In genomic region chr11:30663001-30663400, GRCm38 (mm10) we compare ENCODE assay signal across 31 mouse cellular contexts. TPM values are rescaled to one million over a fixed set of nuclear protein-coding genes. Genes with fewer than 3 reads are reported as not detected.
A peak's percentile ranks its signal among the peaks of the same experiment; 100 is the strongest.
DNase-seq lines count a peak whose midpoint lies in the region; ATAC-seq lines count a peak whose summit lies in the region.
"Had no signal": no experiment of that assay in that cellular context is flagged by ENCODE, and none has a peak within 500 bp of the region (broad histone marks: within the 10 kb centered on the region; RNA-seq: fewer than 3 reads in every experiment).

No protein-coding gene starts in this region.

- H3K4me1 ChIP-seq in kidney, embryonic 14.5 days (ENCODE audit: control insufficient read depth, insufficient read depth, low read length) = no peaks in the 10 kb centered on the region
- H3K4me1 ChIP-seq: embryonic facial prominence, embryonic 10.5 days; embryonic facial prominence, embryonic 15.5 days; forebrain, embryonic 12.5 days; hindbrain, embryonic 12.5 days; limb, embryonic 13.5 days; midbrain, embryonic 12.5 days; neural tube, embryonic 12.5 days had no signal

- no peak overlapping the region for H3K4me2 ChIP-seq in kidney, embryonic 14.5 days (replicated peaks; ENCODE audit: low read depth, low read length)
- H3K4me2 ChIP-seq: embryonic facial prominence, embryonic 15.5 days; forebrain, embryonic 12.5 days; heart, embryonic 11.5 days; hindbrain, embryonic 12.5 days; limb, embryonic 13.5 days; liver, embryonic 11.5 days; midbrain, embryonic 12.5 days; neural tube, embryonic 12.5 days had no signal

- intact Hi-C loops in left cerebral cortex, postnatal 25 days (cut with DNase I) = no loop called here

- H3K9ac ChIP-seq in kidney, embryonic 14.5 days (ENCODE audit: low read depth, low read length) = no peak overlapping the region
- H3K9ac ChIP-seq: embryonic facial prominence, embryonic 15.5 days; forebrain, embryonic 12.5 days; hindbrain, embryonic 12.5 days; limb, embryonic 13.5 days; midbrain, embryonic 12.5 days; neural tube, embryonic 12.5 days had no signal

- no peaks in the 10 kb centered on the region for H3K36me3 ChIP-seq in kidney, embryonic 14.5 days (ENCODE audit: control insufficient read depth, insufficient read depth, low read length)
- H3K36me3 ChIP-seq: embryonic facial prominence, embryonic 10.5 days; embryonic facial prominence, embryonic 15.5 days; forebrain, embryonic 12.5 days; G1E; hindbrain, embryonic 12.5 days; limb, embryonic 13.5 days; midbrain, embryonic 12.5 days; neural tube, embryonic 12.5 days had no signal

- no peak overlapping the region for H3K4me3 ChIP-seq in kidney, embryonic 14.5 days (ENCODE audit: low read length)
- H3K4me3 ChIP-seq: embryonic facial prominence, embryonic 10.5 days; embryonic facial prominence, embryonic 15.5 days; forebrain, embryonic 12.5 days; gastrocnemius, adult 2 months; hindbrain, embryonic 12.5 days; limb, embryonic 13.5 days; midbrain, embryonic 12.5 days; myocyte; neural tube, embryonic 12.5 days had no signal

- H3K9me3 ChIP-seq in kidney, embryonic 14.5 days (ENCODE audit: control insufficient read depth, low read length) = no peaks in the 10 kb centered on the region
- H3K9me3 ChIP-seq: embryonic facial prominence, embryonic 10.5 days; embryonic facial prominence, embryonic 15.5 days; forebrain, embryonic 12.5 days; G1E; hindbrain, embryonic 12.5 days; midbrain, embryonic 12.5 days; neural tube, embryonic 12.5 days had no signal

- ATAC-seq in kidney, embryonic 14.5 days (ENCODE audit: low FRiP score, low TSS enrichment) = no peak

- peak; percentile 91 for DNase-seq in kidney, adult 11 months
- DNase-seq in kidney, adult 8-10 months = peak; percentile 79 to 90
- DNase-seq in kidney, postnatal 14 days = peak; percentile 58
- no peak for DNase-seq in embryo, embryonic 11 days
- DNase-seq in frontal cortex, postnatal 36 days (ENCODE audit: low spot score in 2 of 2) = no peak
- no peak for DNase-seq in left cerebral cortex, postnatal 25 days (ENCODE audit: low spot score in 2 of 2)
- DNase-seq: adrenal gland, adult 2 months; adrenal gland, postnatal 36 days; cerebellum, adult 2 months; cerebellum, postnatal 14 days; gastrocnemius, adult 2 months; gastrocnemius, postnatal 36 days; heart, adult 18-20 months; heart, postnatal 36 days; lung, postnatal 36 days; right cerebral cortex, adult 18-20 months; thymus, adult 18-20 months; thymus, postnatal 25 days had no signal

- no peak overlapping the region for H3K27ac ChIP-seq in kidney, embryonic 14.5 days (ENCODE audit: low read depth, low read length)
- H3K27ac ChIP-seq: embryonic facial prominence, embryonic 10.5 days; embryonic facial prominence, embryonic 15.5 days; forebrain, embryonic 12.5 days; gastrocnemius, adult 2 months; hindbrain, embryonic 12.5 days; limb, embryonic 13.5 days; midbrain, embryonic 12.5 days; neural tube, embryonic 12.5 days; stomach, postnatal 0 days had no signal

- no peaks in the 10 kb centered on the region for H3K27me3 ChIP-seq in kidney, embryonic 14.5 days (ENCODE audit: control insufficient read depth, insufficient read depth, low read length)
- H3K27me3 ChIP-seq: embryonic facial prominence, embryonic 15.5 days; forebrain, embryonic 12.5 days; hindbrain, embryonic 12.5 days; limb, embryonic 13.5 days; midbrain, embryonic 12.5 days; neural tube, embryonic 12.5 days had no signal

- WGBS in kidney, embryonic 14.5 days = 87% methylated on average over 3 of the region's 3 CpGs

RNA-seq across cellular contexts. Expression of gene Acyp2, which starts 13.6 kb away (rescaled TPM):
- polyA plus RNA-seq in kidney, embryonic 14.5 days (2014; fragmentation: Nextera tagmentation; extraction: Ambion mirVana) = 22.2 and 34.9 TPM in 2 replicates
- total RNA-seq in left cerebral cortex, postnatal 25 days (2021) = 10 to 100 TPM; 26.7 to 28.7 TPM

Comparison
In these comparisons a context has a peak if more than half of its experiments do, and no peak if none do; other contexts are left out.
1. DNase-seq: peak in kidney, adult 11 months (single experiment), kidney, adult 8-10 months (2 of 2) and kidney, postnatal 14 days (single experiment); none in embryo, embryonic 11 days (single experiment), frontal cortex, postnatal 36 days (0 of 2) and left cerebral cortex, postnatal 25 days (0 of 2).